Comparison of ENCODE assay signal across 23 mouse cellular contexts in the genomic region with DNA sequence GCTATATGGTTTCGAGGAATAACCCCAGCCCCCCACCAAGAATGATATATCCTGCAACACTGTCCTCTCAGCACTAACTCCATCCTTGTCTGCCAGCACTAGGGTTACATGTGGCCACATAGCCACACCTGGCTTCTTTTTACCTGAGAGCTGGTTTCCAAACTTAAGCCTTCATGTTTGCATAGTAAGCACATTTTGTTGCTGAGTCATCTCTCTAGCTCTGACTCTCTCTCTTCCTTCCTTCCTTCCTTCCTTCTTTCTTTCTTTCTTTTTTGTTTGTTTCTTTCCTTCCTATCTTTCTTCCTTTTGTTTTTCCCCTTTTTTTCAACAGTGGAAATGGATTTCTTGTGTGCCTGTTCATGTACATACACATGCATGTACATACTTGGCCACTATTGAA.
DNase-seq lines count a peak whose midpoint lies in the region; ATAC-seq and TF ChIP-seq lines count a peak whose summit lies in the region.
"Had no signal": no experiment of that assay in that cellular context is flagged by ENCODE, and none has a peak within 500 bp of the region (broad histone marks: within the 10 kb centered on the region; RNA-seq: fewer than 3 reads in every experiment).

No protein-coding gene starts in this region.

- H3K27ac ChIP-seq in heart, embryonic 10.5 days = no peak overlapping the region
- no peak overlapping the region for H3K27ac ChIP-seq in CH12.LX (ENCODE audit: insufficient read depth, low read depth)
- H3K27ac ChIP-seq in ES-E14 (ENCODE audit: insufficient read depth, low read depth, low read length, poor library complexity, severe bottlenecking) = no peak overlapping the region

- no peak for TF ChIP-seq RAD21 in CH12.LX (IDR thresholded peaks at IDR 0.05; ENCODE audit: low read depth, low read length)

- in situ Hi-C loops in CH12.LX (cut with MboI; ENCODE audit: low pct_ligation_motif_present, low pct_unique_long_range_greater_than_20kb, low sequenced_read_pairs) = no loop called here
- in situ Hi-C loops in ES-E14 (cut with MboI; ENCODE audit: low sequenced_read_pairs in 2 of 2, unreplicated experiment in 2 of 2) = no loop called here

- H3K79me2 ChIP-seq in CH12.LX (replicated peaks; ENCODE audit: control insufficient read depth, extremely low read depth, insufficient read depth, poor library complexity, severe bottlenecking) = no peaks in the 10 kb centered on the region

- H3K27me3 ChIP-seq in heart, embryonic 10.5 days (ENCODE audit: insufficient read depth, poor library complexity, severe bottlenecking) = no peaks in the 10 kb centered on the region
- H3K27me3 ChIP-seq in CH12.LX (replicated peaks) = no peaks in the 10 kb centered on the region

- no peaks in the 10 kb centered on the region for H3K9me3 ChIP-seq in heart, embryonic 10.5 days
- H3K9me3 ChIP-seq in CH12.LX (replicated peaks; ENCODE audit: low read length) (no peaks in the 10 kb centered on the region), ES-E14 (ENCODE audit: control insufficient read depth, insufficient read depth, low read depth, low read length) (no peaks in the 10 kb centered on the region)

- no peak for TF ChIP-seq CTCF in CH12.LX (conservative IDR thresholded peaks at IDR 0.05 in 1 of 2, IDR thresholded peaks at IDR 0.05 in 1 of 2; ENCODE audit: low read depth in 2 of 2, low read length in 2 of 2)

- no peak overlapping the region for H3K4me2 ChIP-seq in CH12.LX (ENCODE audit: insufficient read depth, low read depth, poor library complexity, severe bottlenecking)

- DNase-seq in heart, embryonic 10.5 days (ENCODE audit: low spot score) = peak; percentile 30
- DNase-seq in heart, adult 8-10 months (ENCODE audit: low spot score) = no peak
- DNase-seq in CH12.LX (ENCODE audit: extremely low read depth) = no peak
- DNase-seq in ES-E14 (ENCODE audit: low read depth, low spot score) = no peak
- DNase-seq in T-cell, adult 2 months (ENCODE audit: low spot score) = no peak
- DNase-seq: adrenal gland, adult 2 months; adrenal gland, adult 8-10 months; adrenal gland, postnatal 10 days; adrenal gland, postnatal 14 days; adrenal gland, postnatal 25 days; adrenal gland, postnatal 36 days; B cell, adult 2 months; cerebellum, adult 11 months; cerebellum, adult 11-12 months; cerebellum, adult 18-20 months; cerebellum, adult 2 months; cerebellum, adult 8-10 months; cerebellum, adult 9-10 months had no signal

- dilution Hi-C loops in CH12.LX (cut with MboI; ENCODE audit: extremely low pct_ligation_motif_present, extremely low pct_unique_long_range_greater_than_20kb, low sequenced_read_pairs) = no loop called here

- H3K4me3 ChIP-seq in heart, embryonic 10.5 days = no peak overlapping the region
- no peak overlapping the region for H3K4me3 ChIP-seq in CH12.LX (replicated peaks in 1 of 3; ENCODE audit: low read depth in 2 of 3, low read length in 2 of 3, poor library complexity in 1 of 3)
- no peak overlapping the region for H3K4me3 ChIP-seq in ES-E14 (ENCODE audit: insufficient read depth in 1 of 2, low read depth in 1 of 2, low read length in 2 of 2, poor library complexity in 1 of 2, severe bottlenecking in 1 of 2)

- no peak overlapping the region for H3K9ac ChIP-seq in CH12.LX (ENCODE audit: insufficient read depth, low read depth)
- H3K9ac ChIP-seq in ES-E14 (ENCODE audit: insufficient read depth, low read depth, low read length, poor library complexity, severe bottlenecking) = no peak overlapping the region

- TF ChIP-seq POLR2A in CH12.LX (IDR thresholded peaks at IDR 0.05; ENCODE audit: low read depth, low read length) = no peak

- no peak for TF ChIP-seq EP300 in CH12.LX (IDR thresholded peaks at IDR 0.05; ENCODE audit: low read length)

- 88% methylated on average over 1 of the region's 1 CpGs for WGBS in heart, embryonic 10.5 days

- H3K4me1 ChIP-seq in heart, embryonic 10.5 days = no peaks in the 10 kb centered on the region
- H3K4me1 ChIP-seq in CH12.LX (ENCODE audit: control insufficient read depth in 1 of 2, insufficient read depth in 2 of 2) (no peaks in the 10 kb centered on the region), ES-E14 (ENCODE audit: control insufficient read depth in 2 of 2, insufficient read depth in 2 of 2, low read length in 2 of 2, poor library complexity in 1 of 2) (no peaks in the 10 kb centered on the region)

- no peak for ATAC-seq in monocyte, adult 5-6 weeks (replicated peaks; ENCODE audit: insufficient number of reproducible peaks, low FRiP score, low TSS enrichment, poor library complexity, severe bottlenecking)
- ATAC-seq: activated CD4-positive, CD25-positive, alpha-beta regulatory T cell, adult 4 months; CD4-positive, CD25-positive, alpha-beta regulatory T cell, adult 4 months; Patski had no signal

- H3K36me3 ChIP-seq in heart, embryonic 10.5 days = no peaks in the 10 kb centered on the region
- no peaks in the 10 kb centered on the region for H3K36me3 ChIP-seq in CH12.LX (replicated peaks in 1 of 2; ENCODE audit: control insufficient read depth in 1 of 2, insufficient read depth in 1 of 2, low read length in 1 of 2)
- no peaks in the 10 kb centered on the region for H3K36me3 ChIP-seq in ES-E14 (ENCODE audit: control insufficient read depth, insufficient read depth, low read length, poor library complexity, severe bottlenecking)
- H3K36me3 ChIP-seq: G1E had no signal

TF ChIP-seq in CH12.LX, 34 proteins besides CTCF, POLR2A, EP300 and RAD21:
- no peak for TF ChIP-seq JUND (conservative IDR thresholded peaks at IDR 0.05; ENCODE audit: low read depth, low read length)
- TF ChIP-seq MAFK (IDR thresholded peaks at IDR 0.05; ENCODE audit: insufficient replicate concordance, low read length) = peak; percentile 76; the same call in 1 of the 2 replicates

TF ChIP-seq in ES-E14, 5 proteins besides CTCF, POLR2A, EP300 and RAD21:
- TF ChIP-seq ZC3H11A (IDR thresholded peaks at IDR 0.05; ENCODE audit: borderline replicate concordance, low read depth, low read length) (no peak), MAFK (IDR thresholded peaks at IDR 0.05; ENCODE audit: insufficient read depth, low read depth, low read length) (peak; percentile 72)
